Comparison of ENCODE assay signal across 8 mouse cellular contexts in genomic region chr1:119420984-119421575, GRCm38 (mm10). TPM values are rescaled to one million over a fixed set of nuclear protein-coding genes. Genes with fewer than 3 reads are reported as not detected.
A peak's percentile ranks its signal among the peaks of the same experiment; 100 is the strongest.
DNase-seq lines count a peak whose midpoint lies in the region; ATAC-seq and TF ChIP-seq lines count a peak whose summit lies in the region.

No protein-coding gene starts in this region.

- H3K27me3 ChIP-seq in forebrain, embryonic 15.5 days: peaks cover 7% of the 10 kb centered on the region; the same call in 1 of the 2 replicates
- H3K27me3 ChIP-seq in intestine, embryonic 15.5 days (replicated peaks): peaks cover 79% of the 10 kb centered on the region
- peaks cover 98% of the 10 kb centered on the region for H3K27me3 ChIP-seq in lung, embryonic 15.5 days
- H3K27me3 ChIP-seq in stomach, embryonic 15.5 days (replicated peaks): peaks cover 70% of the 10 kb centered on the region

- no peak for DNase-seq in layer of hippocampus, adult 2 months (ENCODE audit: low spot score in 2 of 2)
- DNase-seq in layer of hippocampus, adult 9-11 months: no peak
- peak; percentile 51 for DNase-seq in adrenal gland, postnatal 25 days
- DNase-seq in B cell, adult 2 months: no peak

- peak overlapping the region; percentile 69 for H3K4me3 ChIP-seq in layer of hippocampus, adult 2 months
- peak overlapping the region; percentile 85 for H3K4me3 ChIP-seq in forebrain, embryonic 15.5 days
- H3K4me3 ChIP-seq in intestine, embryonic 15.5 days (replicated peaks): peak overlapping the region; percentile 60
- H3K4me3 ChIP-seq in lung, embryonic 15.5 days: peak overlapping the region; percentile 60
- peak overlapping the region; percentile 62 for H3K4me3 ChIP-seq in stomach, embryonic 15.5 days (replicated peaks)

- peak overlapping the region; percentile 88 for H3K4me2 ChIP-seq in forebrain, embryonic 15.5 days (replicated peaks)
- peak overlapping the region; percentile 100 for H3K4me2 ChIP-seq in intestine, embryonic 15.5 days (replicated peaks)
- H3K4me2 ChIP-seq in lung, embryonic 15.5 days: peak overlapping the region; percentile 100
- peak overlapping the region; percentile 99 for H3K4me2 ChIP-seq in stomach, embryonic 15.5 days

- under 1% methylated on average over 46 of the region's 78 CpGs for WGBS in forebrain, embryonic 15.5 days
- WGBS in intestine, embryonic 15.5 days: under 1% methylated on average over 50 of the region's 78 CpGs
- under 1% methylated on average over 50 of the region's 78 CpGs for WGBS in lung, embryonic 15.5 days
- WGBS in stomach, embryonic 15.5 days: under 1% methylated on average over 55 of the region's 78 CpGs

- H3K9me3 ChIP-seq in forebrain, embryonic 15.5 days: no peaks in the 10 kb centered on the region
- H3K9me3 ChIP-seq in intestine, embryonic 15.5 days: no peaks in the 10 kb centered on the region
- H3K9me3 ChIP-seq in lung, embryonic 15.5 days: no peaks in the 10 kb centered on the region
- H3K9me3 ChIP-seq in stomach, embryonic 15.5 days: no peaks in the 10 kb centered on the region

- no peaks in the 10 kb centered on the region for H3K36me3 ChIP-seq in forebrain, embryonic 15.5 days
- no peaks in the 10 kb centered on the region for H3K36me3 ChIP-seq in intestine, embryonic 15.5 days
- no peaks in the 10 kb centered on the region for H3K36me3 ChIP-seq in lung, embryonic 15.5 days
- no peaks in the 10 kb centered on the region for H3K36me3 ChIP-seq in stomach, embryonic 15.5 days

- peak overlapping the region; percentile 78 for H3K9ac ChIP-seq in forebrain, embryonic 15.5 days (replicated peaks)
- peak overlapping the region; percentile 56 for H3K9ac ChIP-seq in intestine, embryonic 15.5 days
- H3K9ac ChIP-seq in lung, embryonic 15.5 days: peak overlapping the region; percentile 42
- peak overlapping the region; percentile 23; the same call in 1 of the 2 replicates for H3K9ac ChIP-seq in stomach, embryonic 15.5 days

- H3K4me1 ChIP-seq in forebrain, embryonic 15.5 days: peaks cover 48% of the 10 kb centered on the region
- H3K4me1 ChIP-seq in intestine, embryonic 15.5 days (replicated peaks): peaks cover 21% of the 10 kb centered on the region
- H3K4me1 ChIP-seq in lung, embryonic 15.5 days: peaks cover 21% of the 10 kb centered on the region
- peaks cover 20% of the 10 kb centered on the region for H3K4me1 ChIP-seq in stomach, embryonic 15.5 days

- no peak for TF ChIP-seq CTCF in layer of hippocampus, adult 2 months (conservative IDR thresholded peaks at IDR 0.05)

- peak; percentile 37 for ATAC-seq in forebrain, embryonic 15.5 days (replicated peaks)
- peak; percentile 78 for ATAC-seq in intestine, embryonic 15.5 days
- peak; percentile 60; the same call in 1 of the 2 replicates for ATAC-seq in lung, embryonic 15.5 days (ENCODE audit: borderline replicate concordance, extremely low read depth, low FRiP score, low TSS enrichment)
- ATAC-seq in stomach, embryonic 15.5 days (ENCODE audit: insufficient read depth, low FRiP score, low read depth): peak; percentile 41

- peak overlapping the region; percentile 84 for H3K27ac ChIP-seq in layer of hippocampus, adult 2 months
- H3K27ac ChIP-seq in forebrain, embryonic 15.5 days (replicated peaks): peak overlapping the region; percentile 82
- no peak overlapping the region for H3K27ac ChIP-seq in intestine, embryonic 15.5 days
- H3K27ac ChIP-seq in lung, embryonic 15.5 days: no peak overlapping the region
- H3K27ac ChIP-seq in stomach, embryonic 15.5 days: no peak overlapping the region

RNA-seq across cellular contexts. Expression of gene Inhbb, which starts 1.0 kb away (rescaled TPM):
- 1 to 10 TPM; 5.9 to 7.8 TPM for total RNA-seq in layer of hippocampus, adult 2 months (2021)
- total RNA-seq in adrenal gland, postnatal 25 days (2021): 1.7 and 2.0 TPM in 2 replicates
- polyA plus RNA-seq in forebrain, embryonic 15.5 days (2015; fragmentation: Nextera tagmentation; extraction: Ambion mirVana): 6.6 TPM in 2 replicates
- 0.11 and 0.16 TPM in 2 replicates for polyA plus RNA-seq in intestine, embryonic 15.5 days (2015; fragmentation: Nextera tagmentation; extraction: Ambion mirVana)
- 0.30 and 0.34 TPM in 2 replicates for polyA plus RNA-seq in lung, embryonic 15.5 days (2015; fragmentation: Nextera tagmentation; extraction: Ambion mirVana)
- 0.93 and 1.2 TPM in 2 replicates for polyA plus RNA-seq in stomach, embryonic 15.5 days (2015; fragmentation: Nextera tagmentation; extraction: Ambion mirVana)

Comparison
In these comparisons a context has a peak if more than half of its experiments do, and no peak if none do; other contexts are left out.
1. H3K27ac ChIP-seq: peak in layer of hippocampus, adult 2 months (single experiment) and forebrain, embryonic 15.5 days (single experiment); none in intestine, embryonic 15.5 days (single experiment), lung, embryonic 15.5 days (single experiment) and stomach, embryonic 15.5 days (single experiment).
2. H3K9ac ChIP-seq: peak in every context shown above with its lines; median percentile 78 in forebrain, embryonic 15.5 days; 56 in intestine, embryonic 15.5 days; 42 in lung, embryonic 15.5 days; 23 in stomach, embryonic 15.5 days.
3. Peak in every context shown above with its lines, with median percentiles within 50 percentile points of each other: H3K4me3 ChIP-seq, ATAC-seq and H3K4me2 ChIP-seq.